Mouse (Mus musculus): ENCODE measurements at regions not wholly inside any gene's neighbourhood (a gene's known extent, or its start where the extent isn't known, plus 50 kb on each side); places are given as distances from the start of the nearest gene placed in this dataset.
A peak's percentile ranks its signal among the peaks of the same experiment; 100 is the strongest.

DNA sequence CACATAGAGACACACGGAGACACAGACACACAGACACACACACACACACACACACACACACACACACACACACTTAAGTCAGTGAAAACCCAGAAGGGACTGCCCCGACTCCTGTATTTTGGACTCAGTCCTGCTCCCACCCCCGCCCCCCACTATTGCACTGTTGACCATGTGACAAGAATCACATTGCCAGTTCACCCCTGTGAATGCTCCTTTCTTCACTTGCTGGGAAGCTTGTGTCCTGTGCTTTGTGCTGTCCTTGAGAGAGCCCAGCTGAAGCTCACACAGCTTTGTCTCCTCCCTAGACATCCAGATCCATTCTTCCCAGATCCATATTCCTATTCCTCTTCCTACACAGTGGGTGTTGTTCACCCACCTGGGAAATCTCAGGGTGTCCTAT is 400.0 kb downstream of the Cdh26 start:
- DNase-seq = no peak

DNA sequence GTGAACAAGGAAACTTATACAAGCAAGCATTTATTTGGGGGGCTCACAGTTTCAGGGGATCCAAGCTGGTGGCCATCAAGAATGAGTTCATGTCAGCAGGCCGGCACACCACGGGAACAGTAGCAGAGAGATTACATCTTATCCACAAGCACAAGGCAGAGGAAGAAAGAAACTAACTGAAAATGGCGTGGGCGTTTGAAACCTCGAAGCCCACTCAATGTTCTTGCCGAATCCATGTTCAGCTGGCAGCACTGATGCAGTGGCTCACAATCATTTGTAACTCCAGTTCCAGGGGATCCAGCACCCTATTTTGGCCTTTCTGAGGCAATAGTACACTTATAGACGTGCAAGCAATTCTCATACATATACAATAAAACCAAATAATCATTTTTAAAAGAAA is 404.7 kb downstream of the Cdh26 start:
- no peak for DNase-seq

DNA sequence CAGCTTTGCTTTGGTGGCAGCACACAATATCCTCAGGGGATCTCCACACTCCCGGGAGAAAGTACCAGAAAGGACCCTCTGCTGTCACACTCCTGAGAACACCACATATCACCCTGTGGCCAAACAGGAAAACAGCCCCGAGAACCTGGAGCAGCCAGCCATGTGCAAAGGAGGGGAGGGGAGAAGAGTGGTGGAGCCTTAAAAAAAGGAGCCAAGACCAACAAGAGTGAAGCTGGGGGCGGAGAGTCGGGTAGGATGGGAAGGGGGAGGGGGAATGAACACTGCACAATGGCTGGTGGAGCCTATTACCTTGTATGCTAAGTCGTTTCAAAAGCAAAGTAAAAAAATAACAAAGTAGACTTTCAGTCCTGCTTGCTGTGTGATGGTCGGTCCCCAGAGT is 408.2 kb downstream of the Cdh26 start:
- no peak for DNase-seq

DNA sequence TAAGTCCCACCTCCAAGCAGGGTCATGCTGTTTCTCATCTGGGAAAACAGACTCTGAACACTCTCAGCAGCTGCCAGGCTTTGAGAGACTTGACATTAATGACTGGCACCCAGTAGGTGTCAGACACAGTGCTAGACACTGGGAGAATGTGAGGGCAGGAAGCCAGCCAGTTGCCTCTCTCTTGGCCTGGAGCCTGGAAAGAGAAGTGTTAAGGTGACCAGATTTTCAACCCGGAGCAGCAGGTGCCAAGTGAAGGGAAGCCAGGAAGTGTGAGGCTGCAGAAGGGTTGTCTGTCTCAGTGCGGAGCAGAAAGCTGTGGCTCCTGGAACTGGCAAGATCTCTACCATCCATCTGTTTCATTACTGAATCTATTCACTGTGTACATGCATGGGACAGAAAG is 410.6 kb downstream of the Cdh26 start:
- peak; percentile 89 for DNase-seq

DNA sequence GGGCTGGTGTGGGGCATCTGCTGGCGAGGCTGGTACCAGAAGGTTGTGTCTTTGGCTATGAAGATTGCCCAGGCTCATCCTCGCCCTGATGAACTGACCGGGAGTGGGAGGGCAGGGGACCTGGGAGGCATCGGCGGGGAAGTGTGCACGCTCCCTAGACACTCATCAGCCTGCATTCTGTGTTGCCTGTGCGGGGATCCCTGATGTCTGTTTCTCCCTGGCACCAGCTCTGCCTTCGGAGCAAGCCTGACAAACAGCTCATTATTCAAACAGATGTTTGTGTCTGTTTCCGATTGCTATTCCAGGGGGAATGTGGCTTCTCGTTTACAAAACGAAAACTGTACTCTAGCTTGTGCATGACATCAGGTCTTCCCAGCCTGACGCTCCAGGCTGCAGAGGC is 412.3 kb downstream of the Cdh26 start:
- DNase-seq = no peak

DNA sequence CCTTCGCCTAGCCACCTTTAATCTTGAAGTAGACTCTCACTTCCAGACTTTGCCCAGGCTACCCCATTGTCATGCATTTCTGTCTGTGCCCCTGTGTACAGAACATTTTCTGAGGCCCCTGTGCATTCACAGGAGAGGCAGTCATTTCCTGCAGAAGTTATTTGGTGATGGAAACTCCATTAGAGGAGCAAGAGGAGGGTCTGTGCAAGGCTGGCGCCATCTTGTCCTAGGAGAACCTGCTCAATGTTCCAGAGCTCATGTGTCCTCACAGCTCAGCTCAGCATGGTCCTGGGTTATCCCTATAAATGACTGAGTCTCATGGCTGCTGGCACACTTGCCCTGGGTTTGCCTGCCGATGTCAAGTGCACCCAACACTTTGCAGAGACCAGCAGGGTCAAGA is 413.1 kb downstream of the Cdh26 start:
- DNase-seq = no peak

DNA sequence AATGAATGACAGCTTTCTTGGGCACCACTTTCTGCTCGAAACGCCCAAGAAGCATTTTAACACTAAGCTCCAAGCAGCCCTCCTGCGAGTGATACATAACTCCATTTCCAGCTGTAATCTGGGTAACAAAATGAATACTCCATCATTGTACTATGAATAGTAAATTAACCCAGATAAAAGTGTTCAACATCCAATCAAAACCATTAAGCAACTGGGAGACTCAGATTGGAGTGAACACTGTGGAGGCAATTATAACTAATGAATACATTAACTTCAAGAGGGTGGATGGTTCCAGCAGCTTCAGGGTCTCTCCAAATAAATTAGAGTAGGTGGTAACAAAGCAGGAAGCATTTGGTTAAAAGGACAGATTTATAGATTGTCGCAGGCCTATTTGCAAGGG is 414.2 kb downstream of the Cdh26 start:
- no peak for DNase-seq

DNA sequence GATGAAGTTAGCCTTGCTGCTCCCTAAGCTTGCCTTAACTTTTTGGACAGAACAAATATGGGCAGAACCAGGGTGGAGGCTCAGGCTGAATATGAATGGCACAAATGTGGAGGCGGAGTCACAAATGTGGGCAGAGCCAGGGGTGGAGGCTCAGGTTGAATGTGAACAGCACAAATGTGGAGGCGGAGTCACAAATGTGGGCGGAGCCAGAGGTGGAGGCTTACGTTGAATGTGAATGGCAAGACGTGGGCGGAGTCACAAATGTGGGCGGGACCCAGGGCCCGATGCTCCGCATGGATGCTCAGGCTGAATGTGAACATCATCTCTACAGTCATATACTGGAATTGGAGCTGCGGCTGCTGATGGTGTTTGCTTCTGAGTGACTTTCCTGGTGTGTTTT is 420.0 kb downstream of the Cdh26 start:
- no peak for DNase-seq

DNA sequence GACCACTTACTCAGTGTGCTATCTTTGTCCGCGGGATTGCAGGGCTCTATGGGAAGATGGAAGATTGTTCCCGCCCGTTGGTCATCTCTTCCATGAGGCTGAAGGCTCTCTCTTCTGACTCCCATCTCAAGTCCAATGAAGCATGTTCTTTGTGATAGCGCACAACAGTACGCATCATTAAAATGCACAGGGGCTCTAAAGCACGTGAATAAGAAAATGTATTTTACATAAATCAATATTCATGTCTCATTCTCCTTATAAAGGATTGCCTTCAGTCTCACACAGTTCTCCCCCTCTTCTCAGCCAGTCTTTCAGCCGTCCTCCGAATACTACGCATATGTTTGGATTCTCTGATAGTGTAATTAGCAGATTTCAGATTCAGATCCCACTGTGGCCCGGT is 420.4 kb downstream of the Cdh26 start:
- no peak for DNase-seq

DNA sequence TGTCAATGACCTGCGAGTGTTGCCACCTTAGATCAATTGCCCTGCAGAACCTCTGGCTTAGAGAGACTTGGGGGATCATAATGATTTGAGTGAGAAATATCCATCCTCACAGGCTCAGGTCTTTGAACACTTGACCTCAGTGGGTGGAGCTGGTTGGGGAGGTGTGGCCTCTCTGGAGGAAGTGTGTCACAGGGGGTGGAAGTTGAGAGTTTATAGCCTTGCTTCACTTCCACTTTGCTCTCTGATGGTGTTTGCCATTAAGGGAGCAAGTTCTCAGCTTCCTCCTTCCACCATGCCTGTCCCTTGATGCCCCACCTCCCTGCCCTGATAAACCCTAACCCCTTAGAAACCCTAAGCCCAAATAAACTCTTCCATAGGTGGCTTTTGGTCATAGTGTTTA is 423.7 kb downstream of the Cdh26 start:
- no peak for DNase-seq

DNA sequence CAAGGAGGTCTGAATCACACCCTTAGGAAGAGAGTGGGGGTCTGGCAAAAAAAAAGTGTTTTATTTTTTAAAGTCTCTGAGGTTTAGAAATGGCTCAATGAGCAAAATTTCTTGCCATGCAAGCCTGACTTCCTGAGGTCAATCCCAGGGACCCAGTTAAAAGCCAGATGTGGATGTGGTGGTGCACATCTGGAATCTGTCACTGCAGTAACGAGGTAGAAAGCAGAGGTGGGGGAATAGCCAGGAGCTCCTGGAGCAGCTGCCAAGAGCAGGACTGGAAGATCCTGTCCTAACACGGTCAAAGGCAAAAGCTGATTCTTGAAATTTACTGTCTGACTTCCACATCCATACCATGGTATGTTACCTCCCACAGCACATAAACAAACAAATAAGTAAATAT is 424.4 kb downstream of the Cdh26 start:
- no peak for DNase-seq

DNA sequence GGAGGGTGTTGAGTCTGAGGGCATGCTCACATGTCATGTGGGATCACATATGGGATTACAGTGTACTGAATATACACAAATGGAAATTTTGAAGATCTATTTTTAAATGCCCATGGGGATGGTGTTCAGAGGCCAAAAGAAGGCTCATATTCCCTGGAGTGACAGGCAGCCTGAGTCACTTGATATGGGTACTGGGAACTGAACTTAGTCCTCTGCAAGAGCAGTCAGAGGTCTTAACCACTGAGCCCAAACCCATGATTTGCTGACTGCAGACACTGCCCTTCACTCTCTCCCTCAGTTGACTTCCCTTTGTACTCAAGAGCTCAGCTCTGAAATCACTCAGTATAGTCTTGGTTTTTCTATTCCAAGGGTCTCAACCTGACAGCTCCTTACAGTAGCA is 432.3 kb downstream of the Cdh26 start:
- no peak for DNase-seq

DNA sequence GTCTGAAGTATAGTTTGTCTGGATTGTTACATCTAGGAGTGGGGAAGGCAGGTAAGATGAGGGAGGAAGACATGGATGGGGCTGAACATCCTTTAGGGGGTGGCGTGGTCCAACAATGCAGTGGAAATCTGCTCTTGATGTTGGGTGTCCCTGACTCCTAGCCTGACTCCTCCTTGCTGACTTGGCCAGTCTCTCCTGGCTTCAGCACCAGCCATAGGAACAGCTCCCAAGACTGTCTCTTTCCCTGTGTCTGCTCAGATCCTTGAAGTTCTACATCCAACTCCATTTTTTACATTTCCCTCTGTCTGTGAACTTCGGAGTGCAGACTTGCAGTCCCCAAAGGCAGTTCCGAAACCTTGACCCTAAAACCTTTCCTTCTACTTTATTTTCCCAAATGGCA is 436.8 kb downstream of the Cdh26 start:
- DNase-seq = peak in 1 of 2 experiments; percentile 25

DNA sequence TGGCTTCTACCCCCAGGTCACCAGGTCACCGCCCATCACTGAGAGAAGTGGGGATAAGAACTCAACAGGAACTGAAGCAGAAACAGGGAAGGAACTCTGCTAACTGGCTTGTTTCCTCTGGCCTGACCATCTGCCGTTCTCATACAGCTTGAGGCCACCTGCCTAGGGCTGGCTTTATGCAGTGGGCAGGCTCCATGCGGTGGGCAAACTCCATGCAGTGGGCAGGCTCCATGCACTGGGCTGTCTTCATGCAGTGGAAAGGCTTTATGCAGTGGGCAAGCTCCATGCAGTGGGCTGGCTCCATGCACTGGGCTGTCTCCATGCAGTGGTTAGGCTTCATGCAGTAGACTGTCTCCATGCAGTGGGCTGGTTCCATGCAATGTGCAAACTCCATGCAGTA is 438.8 kb downstream of the Cdh26 start:
- no peak for DNase-seq

DNA sequence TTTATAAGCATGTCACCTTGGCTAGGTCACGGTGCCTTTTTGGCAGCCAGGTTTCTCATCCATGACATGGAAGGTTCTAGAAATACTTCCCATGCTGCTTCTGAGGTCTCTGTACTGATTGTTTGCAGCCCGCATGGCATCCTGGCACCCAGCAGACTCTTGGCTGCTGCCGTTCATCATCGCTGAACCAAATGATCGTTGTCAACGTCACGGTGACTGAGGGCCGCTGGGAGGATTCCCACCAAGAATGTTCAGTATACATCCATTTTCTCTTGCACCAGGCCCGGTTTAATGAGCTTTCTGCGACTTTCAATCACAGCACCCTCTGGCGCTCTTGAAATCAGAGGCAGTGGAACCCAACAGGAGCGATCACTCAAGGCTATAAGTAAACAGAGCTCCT is 448.1 kb downstream of the Cdh26 start:
- no peak for DNase-seq

DNA sequence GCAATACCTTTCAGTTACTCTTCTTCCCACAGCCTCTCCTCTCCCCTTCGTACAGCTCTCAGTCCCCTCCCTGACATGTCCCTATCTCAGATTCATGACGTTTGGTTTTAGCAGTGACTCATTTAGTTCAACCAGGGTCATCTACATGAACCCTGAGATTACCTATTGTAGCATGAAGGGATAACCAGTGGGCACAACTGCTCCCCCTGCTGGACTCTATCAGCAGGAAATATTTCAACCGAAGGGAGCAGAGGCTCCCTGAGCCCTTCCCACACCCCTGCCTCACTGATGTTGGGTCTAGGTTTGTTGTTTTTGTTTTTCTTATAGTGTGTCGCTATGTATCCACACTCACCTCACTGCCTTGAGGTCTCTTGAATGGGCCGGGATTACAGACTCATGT is 455.4 kb downstream of the Cdh26 start:
- DNase-seq = peak in 1 of 2 experiments; percentile 33

DNA sequence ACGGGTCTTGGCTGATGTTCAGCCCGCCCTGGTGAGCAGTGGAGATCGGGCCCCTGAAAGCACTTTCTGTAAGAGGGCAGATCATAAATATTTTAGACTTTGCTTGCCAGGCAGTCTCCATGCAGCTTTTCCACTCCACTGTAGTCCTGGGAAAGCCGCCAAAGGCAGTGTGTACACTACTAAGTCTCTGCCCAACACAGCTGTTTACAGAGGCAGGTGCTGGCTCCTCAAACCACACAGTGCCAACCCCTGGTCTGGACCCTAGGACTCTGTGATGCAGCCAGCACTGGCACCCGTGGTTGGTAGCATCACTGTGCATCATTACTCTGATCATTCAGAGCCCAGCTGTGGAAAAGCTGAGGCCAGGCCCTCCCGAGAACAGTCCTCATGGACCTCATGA is 458.4 kb downstream of the Cdh26 start:
- DNase-seq = peak; percentile 10 to 29

DNA sequence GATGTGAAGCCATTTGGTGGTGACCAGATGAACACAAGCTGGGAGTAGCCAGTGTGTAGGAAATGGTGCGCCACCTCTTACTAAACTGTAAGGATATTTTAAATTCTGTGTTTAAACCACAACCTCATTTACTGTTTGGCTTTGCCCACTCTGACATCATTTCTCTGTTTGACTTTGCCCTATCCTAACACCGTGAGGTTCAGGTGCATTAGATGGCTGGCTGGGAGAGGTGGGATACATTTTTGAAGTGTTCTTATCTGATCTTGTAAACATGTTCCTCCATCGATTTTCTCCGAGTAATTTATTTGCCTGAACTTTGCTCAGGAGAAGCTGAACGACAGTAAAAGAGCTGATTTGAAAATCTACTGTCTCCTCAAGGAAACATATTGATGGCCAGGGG is 472.1 kb downstream of the Cdh26 start:
- no peak for DNase-seq

DNA sequence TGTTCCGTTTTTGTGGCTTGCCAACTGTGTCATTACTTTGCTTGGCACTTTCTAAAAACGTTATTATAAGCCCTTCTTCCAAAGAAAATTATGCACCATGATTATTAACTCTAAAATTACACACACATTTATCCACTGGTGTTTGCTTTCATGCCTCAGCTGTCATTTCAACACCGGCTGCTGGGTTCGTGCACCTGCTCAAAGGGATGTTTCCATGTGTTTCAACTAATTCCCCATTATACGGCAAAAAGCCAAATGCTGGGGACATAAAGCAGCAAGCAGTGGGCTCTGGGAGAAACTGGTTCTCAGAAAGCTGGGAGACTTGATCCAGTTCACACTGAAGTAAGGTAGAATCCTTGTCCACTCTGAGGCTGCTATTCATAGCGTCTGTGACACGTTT is 479.0 kb downstream of the Cdh26 start:
- no peak for DNase-seq

DNA sequence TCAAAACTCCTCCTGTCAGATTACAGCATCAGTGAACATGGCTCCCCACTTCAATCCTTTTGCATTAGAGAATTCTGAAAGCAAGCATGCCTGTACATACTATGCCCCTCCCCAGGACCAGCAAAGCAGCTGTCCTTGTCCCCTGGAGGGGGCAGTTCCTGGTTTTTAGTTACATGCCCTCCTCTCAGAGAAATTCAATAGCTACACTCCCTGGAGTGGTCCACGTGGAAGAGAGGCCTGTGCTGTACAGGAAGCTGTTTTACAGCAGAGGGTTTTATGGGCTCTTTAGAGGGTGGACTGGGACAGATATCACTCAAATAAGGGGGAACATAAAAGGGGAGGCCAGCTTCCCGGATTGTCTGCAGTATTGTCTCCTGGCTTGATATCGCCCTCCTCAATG is 481.3 kb downstream of the Cdh26 start:
- no peak for DNase-seq

DNA sequence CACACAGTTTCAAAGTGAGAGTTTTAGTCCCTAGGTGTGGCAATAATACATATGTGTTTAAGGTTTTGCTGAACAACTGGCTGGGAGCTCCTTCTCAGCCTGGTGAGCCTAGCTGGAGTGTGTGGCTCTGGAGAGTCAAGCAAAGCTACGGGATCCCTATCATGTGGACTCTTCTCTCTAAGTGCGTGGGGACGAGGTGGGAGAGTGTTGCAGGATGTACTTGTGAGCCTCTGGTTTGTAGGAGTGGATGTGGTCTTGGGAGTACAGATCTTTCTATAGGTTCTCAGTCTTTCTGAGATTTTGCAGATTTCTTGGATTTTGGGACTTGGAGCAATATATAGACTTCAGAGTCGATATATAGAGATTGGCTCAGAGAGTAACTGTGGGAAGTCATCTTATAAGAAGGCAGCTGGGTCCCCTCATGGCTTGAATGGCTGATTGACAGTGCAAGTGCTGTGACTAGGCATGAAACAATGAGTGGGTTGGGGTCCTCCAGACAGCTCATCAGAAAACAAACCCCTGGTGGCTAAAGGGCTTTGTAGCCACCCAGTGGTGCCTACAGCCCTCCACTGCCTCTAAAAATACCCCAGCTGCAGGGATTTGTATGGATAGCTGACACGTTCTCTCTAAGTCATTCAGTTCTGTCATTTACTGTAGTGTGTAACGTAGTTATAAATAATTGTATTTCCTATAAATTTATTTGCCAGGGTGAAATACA is 486.1 kb downstream of the Cdh26 start:
- DNase-seq = no peak

DNA sequence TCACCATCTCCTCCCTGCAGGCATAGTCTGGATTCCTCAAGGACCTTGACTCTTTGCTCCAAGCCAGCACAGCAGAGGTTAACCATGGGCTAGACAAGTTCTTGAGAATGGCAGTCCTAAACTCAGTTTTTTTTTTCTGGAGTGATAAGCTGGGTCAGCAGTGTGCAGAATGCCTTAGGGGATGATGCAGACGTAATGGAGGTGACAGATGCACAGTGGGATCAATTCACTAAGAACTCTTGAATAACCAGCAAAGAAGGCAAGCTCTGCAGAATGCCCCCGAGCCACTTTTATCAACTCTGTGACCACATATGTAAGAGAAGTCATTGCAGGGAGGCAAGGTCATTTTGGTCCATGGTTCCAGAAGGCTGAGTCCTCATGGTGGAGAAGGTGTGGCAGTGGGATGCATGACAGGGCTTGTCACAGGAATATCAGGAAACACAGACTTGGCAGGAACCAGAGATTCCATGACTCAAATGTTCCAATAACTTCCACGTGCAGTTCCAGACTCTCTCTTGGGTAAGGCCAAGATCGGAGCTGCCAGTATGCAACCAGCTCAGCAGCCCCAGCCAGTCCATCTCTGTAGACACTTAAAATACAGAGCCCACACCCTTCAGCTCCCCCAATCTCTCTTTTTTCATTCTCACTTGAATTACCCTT is 494.3 kb downstream of the Cdh26 start:
- peak; percentile 59 to 74 for DNase-seq

DNA sequence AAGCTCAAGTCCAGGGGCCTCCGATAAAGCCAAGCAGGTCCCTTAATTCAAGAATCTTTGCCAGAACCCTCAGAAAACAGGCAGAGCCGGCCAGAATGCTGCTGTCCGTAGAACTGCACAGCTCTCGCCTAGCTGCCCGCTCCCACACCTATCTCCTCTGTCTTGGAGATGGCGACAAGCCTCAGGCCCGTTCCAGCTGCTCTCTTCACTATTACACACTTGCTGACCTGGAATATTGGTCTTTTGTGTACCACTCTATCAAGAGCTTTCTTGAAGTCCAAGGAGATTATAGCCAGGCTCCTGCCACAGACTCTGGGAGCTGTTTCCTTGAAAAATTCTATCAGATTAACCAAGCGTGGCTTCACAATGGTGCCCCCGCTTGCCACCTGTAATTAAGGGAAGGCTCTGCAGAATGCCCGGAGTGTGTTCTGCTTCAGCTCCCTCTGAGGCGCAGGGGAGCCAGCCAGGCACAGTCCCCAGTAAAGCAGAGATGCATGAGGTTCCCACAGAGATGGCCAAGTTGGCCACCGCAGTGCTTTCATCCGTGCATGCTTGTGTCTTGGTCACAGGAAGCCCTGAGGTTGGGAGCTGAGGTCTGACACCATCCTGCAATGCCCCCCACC is 496.8 kb downstream of the Cdh26 start:
- DNase-seq = no peak

DNA sequence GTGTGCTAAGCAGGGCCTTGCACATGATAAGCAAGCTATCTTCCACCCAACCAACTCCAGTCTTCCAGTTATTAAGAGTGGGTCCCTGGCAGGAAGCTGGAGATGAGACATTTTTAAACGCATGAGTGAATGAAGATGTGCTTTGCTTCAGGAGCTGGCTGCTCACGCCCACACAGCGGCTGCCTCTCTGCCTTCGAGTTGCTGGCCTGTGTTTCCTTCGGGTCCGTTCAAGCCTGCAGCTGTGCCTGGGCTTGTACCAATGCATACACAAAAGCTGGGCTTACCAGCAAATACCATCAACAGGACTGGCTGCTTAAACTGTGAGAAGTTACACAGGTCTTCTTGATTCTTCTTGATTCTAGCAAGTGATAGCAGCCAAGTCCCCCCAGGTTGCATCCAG is 498.7 kb downstream of the Cdh26 start:
- DNase-seq = no peak
